10 mouse cellular contexts compared by ENCODE assay signal in the genomic region with DNA sequence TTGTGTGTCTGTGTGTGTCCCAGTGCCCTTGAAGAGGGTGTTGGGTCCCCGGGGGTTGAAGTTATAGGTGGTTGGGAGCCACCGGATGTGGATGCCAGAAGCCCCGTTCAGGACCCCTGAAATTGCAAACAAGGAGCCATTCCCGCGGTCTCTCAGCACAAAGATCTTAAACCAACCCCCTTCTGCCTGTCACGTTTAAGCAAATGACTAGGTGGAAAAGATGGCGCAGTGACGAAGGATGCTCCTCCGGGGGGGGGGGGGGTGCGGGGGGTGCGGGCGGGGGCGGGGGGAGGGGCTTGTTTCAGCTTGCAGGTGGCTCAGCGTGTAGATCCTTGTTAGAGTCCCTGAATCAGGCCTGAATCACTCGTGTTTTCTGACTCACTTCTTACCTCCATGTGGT. TPM values are rescaled to one million over a fixed set of nuclear protein-coding genes. Genes with fewer than 3 reads are reported as not detected.
DNase-seq lines count a peak whose midpoint lies in the region; ATAC-seq lines count a peak whose summit lies in the region.
"Had no signal": no experiment of that assay in that cellular context is flagged by ENCODE, and none has a peak within 500 bp of the region (broad histone marks: within the 10 kb centered on the region; RNA-seq: fewer than 3 reads in every experiment).

No protein-coding gene starts in this region.

- ATAC-seq in liver, embryonic 11.5 days (replicated peaks; ENCODE audit: low FRiP score): no peak
- ATAC-seq in forebrain, embryonic 13.5 days: no peak
- no peak for ATAC-seq in liver, embryonic 12.5 days
- ATAC-seq: Patski had no signal

- peak overlapping the region; percentile 43 for H3K4me2 ChIP-seq in liver, embryonic 11.5 days
- H3K4me2 ChIP-seq in forebrain, embryonic 13.5 days: peak overlapping the region; percentile 44
- peak overlapping the region; percentile 44 for H3K4me2 ChIP-seq in liver, embryonic 12.5 days

- no peak overlapping the region for H3K27ac ChIP-seq in liver, embryonic 11.5 days (ENCODE audit: low read depth, low read length)
- H3K27ac ChIP-seq in forebrain, embryonic 13.5 days: no peak overlapping the region
- no peak overlapping the region for H3K27ac ChIP-seq in liver, embryonic 12.5 days
- H3K27ac ChIP-seq: macrophage had no signal

- peaks cover 8% of the 10 kb centered on the region for H3K4me1 ChIP-seq in liver, embryonic 11.5 days (replicated peaks; ENCODE audit: control insufficient read depth, insufficient read depth, low read length)
- H3K4me1 ChIP-seq in forebrain, embryonic 13.5 days: peaks cover 9% of the 10 kb centered on the region; the same call in 1 of the 2 replicates
- H3K4me1 ChIP-seq in liver, embryonic 12.5 days: peaks cover 15% of the 10 kb centered on the region

- H3K27me3 ChIP-seq in liver, embryonic 11.5 days (replicated peaks; ENCODE audit: control insufficient read depth, insufficient read depth, low read length): no peaks in the 10 kb centered on the region
- H3K27me3 ChIP-seq in forebrain, embryonic 13.5 days: no peaks in the 10 kb centered on the region
- peaks cover 26% of the 10 kb centered on the region; the same call in 1 of the 2 replicates for H3K27me3 ChIP-seq in liver, embryonic 12.5 days (replicated peaks)
- H3K27me3 ChIP-seq: Patski had no signal

- WGBS in liver, embryonic 11.5 days: 7% methylated on average over 14 of the region's 15 CpGs
- WGBS in forebrain, embryonic 13.5 days: 10% methylated on average over 11 of the region's 15 CpGs
- 13% methylated on average over 13 of the region's 15 CpGs for WGBS in liver, embryonic 12.5 days (ENCODE audit: insufficient replicate concordance)

- no peaks in the 10 kb centered on the region for H3K36me3 ChIP-seq in liver, embryonic 11.5 days (ENCODE audit: control insufficient read depth, insufficient read depth, low read length)
- no peaks in the 10 kb centered on the region for H3K36me3 ChIP-seq in forebrain, embryonic 13.5 days (ENCODE audit: poor library complexity, severe bottlenecking)
- no peaks in the 10 kb centered on the region for H3K36me3 ChIP-seq in liver, embryonic 12.5 days

- no peak for DNase-seq in liver, embryonic 11.5 days (ENCODE audit: low spot score)
- DNase-seq in liver: no peak
- peak; percentile 69 for DNase-seq in thymus, postnatal 0 days (ENCODE audit: low spot score)
- DNase-seq in adrenal gland, postnatal 36 days: no peak
- no peak for DNase-seq in ovary, postnatal 10 days (ENCODE audit: low spot score)
- DNase-seq in urinary bladder, postnatal 4 days (ENCODE audit: low spot score in 2 of 2): no peak

- no peak overlapping the region for H3K9ac ChIP-seq in liver, embryonic 11.5 days (ENCODE audit: low read depth, low read length)
- H3K9ac ChIP-seq in forebrain, embryonic 13.5 days: peak overlapping the region; percentile 47; the same call in 1 of the 2 replicates
- no peak overlapping the region for H3K9ac ChIP-seq in liver, embryonic 12.5 days

- no peaks in the 10 kb centered on the region for H3K9me3 ChIP-seq in liver, embryonic 11.5 days (ENCODE audit: control insufficient read depth, low read length)
- H3K9me3 ChIP-seq in forebrain, embryonic 13.5 days (replicated peaks): no peaks in the 10 kb centered on the region
- H3K9me3 ChIP-seq in liver, embryonic 12.5 days (replicated peaks): no peaks in the 10 kb centered on the region

- H3K4me3 ChIP-seq in liver, embryonic 11.5 days (ENCODE audit: low read depth, low read length): 0 out of 2 replicates have a peak overlapping the region, but pooled peaks have one; percentile 7
- H3K4me3 ChIP-seq in forebrain, embryonic 13.5 days: peak overlapping the region; percentile 20
- no peak overlapping the region; the same call in 1 of the 2 replicates for H3K4me3 ChIP-seq in liver, embryonic 12.5 days

RNA-seq across cellular contexts. Expression of a gene that starts 17.9 kb away (rescaled TPM):
- 14.1 and 14.4 TPM in 2 replicates for polyA plus RNA-seq in liver, embryonic 11.5 days (2014; fragmentation: Nextera tagmentation; extraction: Ambion mirVana)
- 28.0 and 29.5 TPM in 2 replicates for polyA plus RNA-seq in forebrain, embryonic 13.5 days (2015; fragmentation: Nextera tagmentation; extraction: Ambion mirVana)
- 16.9 and 17.0 TPM in 2 replicates for polyA plus RNA-seq in liver, embryonic 12.5 days (2016; fragmentation: Nextera tagmentation; extraction: Ambion mirVana)
- 8.3 and 9.5 TPM in 2 replicates for polyA plus RNA-seq in thymus, postnatal 0 days (2015; fragmentation: Nextera tagmentation; extraction: Ambion mirVana)
- total RNA-seq in adrenal gland, postnatal 36 days (2021): 10 to 100 TPM; 74.6 to 95.5 TPM

RNA-seq across cellular contexts. Expression of a gene that starts 39.0 kb away (rescaled TPM):
- 47.2 and 52.8 TPM in 2 replicates for polyA plus RNA-seq in liver, embryonic 11.5 days (2014; fragmentation: Nextera tagmentation; extraction: Ambion mirVana)
- 137 and 139 TPM in 2 replicates for polyA plus RNA-seq in forebrain, embryonic 13.5 days (2015; fragmentation: Nextera tagmentation; extraction: Ambion mirVana)
- polyA plus RNA-seq in liver, embryonic 12.5 days (2016; fragmentation: Nextera tagmentation; extraction: Ambion mirVana): 78.6 and 89.6 TPM in 2 replicates
- 143 and 144 TPM in 2 replicates for polyA plus RNA-seq in thymus, postnatal 0 days (2015; fragmentation: Nextera tagmentation; extraction: Ambion mirVana)
- 100 to 1,000 TPM; 132 to 158 TPM for total RNA-seq in adrenal gland, postnatal 36 days (2021)
